Mouse (Mus musculus): ENCODE data around the gene Auts2. TPM values are rescaled to one million over a fixed set of nuclear protein-coding genes. Genes with fewer than 3 reads are reported as not detected.

The Auts2 gene
- polyA plus RNA-seq, 1 experiment from 2014 or later, result 1.8 TPM

DNA sequence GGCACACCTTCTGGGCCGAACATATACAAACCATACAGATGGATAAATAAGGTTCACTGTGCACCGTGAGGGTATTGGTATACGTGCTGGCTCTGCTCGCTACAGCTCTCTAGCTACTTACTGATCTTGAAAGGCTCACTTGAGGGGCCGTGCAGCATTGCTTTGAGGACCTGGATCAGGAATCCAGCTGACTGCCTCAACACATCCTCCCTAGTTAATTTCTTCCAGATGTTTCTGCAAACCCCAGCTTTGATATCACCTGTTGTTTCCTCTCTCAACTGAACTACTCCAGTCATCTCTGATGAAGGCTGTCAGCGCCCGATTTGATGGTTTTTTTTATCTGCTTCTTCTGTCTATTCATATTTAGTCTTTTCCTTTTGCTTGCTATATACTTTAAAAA is 1111.2 kb downstream of the Auts2 start:
- Histone ChIP-seq H3K9me3 (replicated peaks; ENCODE audit: control insufficient read depth, low read length) (no peaks in the 10 kb centered on the region), H3K4me3 (ENCODE audit: low read depth, low read length) (no peak overlapping the region), H3K4me1 (ENCODE audit: control insufficient read depth, low read depth, low read length) (no peaks in the 10 kb centered on the region), H3K27me3 (ENCODE audit: control insufficient read depth, insufficient read depth, low read depth, low read length) (no peaks in the 10 kb centered on the region), H3K9ac (ENCODE audit: low read depth, low read length) (no peak overlapping the region), H3K27ac (ENCODE audit: low read length) (no peak overlapping the region), H3K4me2 (ENCODE audit: low read depth, low read length) (no peak overlapping the region), H3K36me3 (ENCODE audit: control insufficient read depth, insufficient read depth) (no peaks in the 10 kb centered on the region)
- no peak for ATAC-seq (ENCODE audit: low read depth)
- WGBS (ENCODE audit: insufficient replicate concordance), result 76% methylated on average over 7 of the region's 7 CpGs

DNA sequence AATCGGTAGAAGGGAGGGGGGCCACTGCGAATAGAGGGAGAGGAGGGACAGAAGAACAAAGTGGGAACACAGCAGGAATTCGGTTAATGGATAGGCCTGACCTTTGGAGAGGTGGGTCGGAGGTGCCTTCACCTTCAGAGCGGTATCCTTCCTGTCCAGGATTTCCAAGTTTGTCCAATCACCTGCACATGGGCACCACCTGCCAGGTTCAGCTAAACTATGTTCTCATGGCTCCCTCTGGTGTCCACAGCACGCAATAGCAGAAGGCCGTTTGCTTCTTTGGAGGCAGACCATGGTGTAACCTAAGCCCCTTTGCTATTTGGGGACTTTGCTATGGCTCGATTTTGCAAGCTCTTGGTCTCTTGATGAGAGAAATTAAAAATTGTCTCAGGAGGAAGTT is 1113.0 kb downstream of the Auts2 start:
- Histone ChIP-seq H3K9me3 (replicated peaks; ENCODE audit: control insufficient read depth, low read length) (no peaks in the 10 kb centered on the region), H3K36me3 (ENCODE audit: control insufficient read depth, insufficient read depth) (no peaks in the 10 kb centered on the region), H3K27me3 (ENCODE audit: control insufficient read depth, insufficient read depth, low read depth, low read length) (no peaks in the 10 kb centered on the region), H3K4me3 (ENCODE audit: low read depth, low read length) (no peak overlapping the region), H3K9ac (ENCODE audit: low read depth, low read length) (no peak overlapping the region), H3K27ac (ENCODE audit: low read length) (no peak overlapping the region), H3K4me2 (ENCODE audit: low read depth, low read length) (no peak overlapping the region), H3K4me1 (ENCODE audit: control insufficient read depth, low read depth, low read length) (no peaks in the 10 kb centered on the region)
- 19% methylated on average over 8 of the region's 8 CpGs for WGBS (ENCODE audit: insufficient replicate concordance)
- ATAC-seq (ENCODE audit: low read depth), result no peak

DNA sequence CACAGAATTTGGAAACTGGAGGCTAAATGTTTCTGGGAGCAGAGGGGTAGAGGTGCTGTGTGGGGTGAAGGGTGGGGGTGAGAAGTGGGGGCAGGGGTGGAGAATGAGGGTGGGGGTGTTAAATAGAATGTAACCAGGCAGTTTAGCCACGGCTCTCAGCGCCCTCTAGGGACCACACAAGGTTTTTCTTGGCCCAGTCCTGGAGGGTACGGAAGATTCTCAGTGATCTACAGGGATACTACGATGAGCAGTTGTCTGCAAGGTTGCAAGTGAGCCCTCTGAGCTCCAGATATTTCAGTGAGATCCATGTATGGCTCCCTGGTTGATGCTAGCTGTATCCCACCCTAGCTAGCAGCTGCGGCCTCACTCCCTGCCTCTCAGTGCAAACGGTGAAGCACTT is 1113.6 kb downstream of the Auts2 start:
- 50% methylated on average over 6 of the region's 6 CpGs for whole genome bisulfite sequencing (ENCODE audit: insufficient replicate concordance)

DNA sequence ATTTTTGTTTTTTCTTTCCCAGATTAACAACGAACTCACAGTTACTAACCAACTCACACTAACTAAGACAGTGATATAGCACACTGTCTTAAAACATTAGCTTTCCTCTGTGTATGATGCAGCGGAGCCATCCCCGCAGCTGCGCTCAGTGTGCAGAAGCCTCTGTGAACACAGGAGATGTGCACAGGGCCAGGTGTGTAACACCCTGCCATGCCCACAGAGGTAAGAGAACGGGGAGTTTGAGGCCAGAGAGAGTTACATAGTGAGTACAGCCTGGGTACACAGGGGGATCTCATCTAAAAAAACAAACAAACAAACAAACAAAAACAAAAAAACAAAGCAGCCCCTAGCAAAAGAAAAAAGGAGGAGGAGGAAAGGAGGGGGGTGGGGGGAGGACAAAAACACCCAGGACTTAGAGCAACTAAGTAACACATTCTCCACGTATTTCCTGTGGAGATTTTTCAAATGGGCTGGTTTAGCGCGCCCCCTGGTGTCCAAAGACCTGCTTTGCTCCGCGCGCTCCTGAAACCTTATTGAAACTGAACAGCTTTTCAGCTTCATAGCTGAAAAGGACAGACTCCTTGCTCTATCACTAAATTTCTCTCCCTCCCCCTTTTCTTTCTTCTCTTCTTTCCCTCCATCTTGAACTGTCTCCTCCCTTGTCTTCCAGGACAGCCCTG is 1115.3 kb downstream of the Auts2 start:
- H3K27me3 ChIP-seq (ENCODE audit: control insufficient read depth, insufficient read depth, low read depth, low read length), result no peaks in the 10 kb centered on the region
- H3K9me3 ChIP-seq (replicated peaks; ENCODE audit: control insufficient read depth, low read length), result no peaks in the 10 kb centered on the region
- no peak for ATAC-seq (ENCODE audit: low read depth)
- H3K36me3 ChIP-seq (ENCODE audit: control insufficient read depth, insufficient read depth), result no peaks in the 10 kb centered on the region
- H3K9ac ChIP-seq (ENCODE audit: low read depth, low read length), result no peak overlapping the region
- H3K27ac ChIP-seq (ENCODE audit: low read length), result no peak overlapping the region
- H3K4me1 ChIP-seq (ENCODE audit: control insufficient read depth, low read depth, low read length), result no peaks in the 10 kb centered on the region
- no peak overlapping the region for H3K4me2 ChIP-seq (ENCODE audit: low read depth, low read length)
- H3K4me3 ChIP-seq (ENCODE audit: low read depth, low read length), result no peak overlapping the region
- WGBS (ENCODE audit: insufficient replicate concordance), result 32% methylated on average over 11 of the region's 11 CpGs

More for the DNA sequence above, 1113.6 kb downstream of the Auts2 start:
- no peaks in the 10 kb centered on the region for H3K4me1 ChIP-seq (ENCODE audit: control insufficient read depth, low read depth, low read length)
- ATAC-seq (ENCODE audit: low read depth), result no peak
- no peaks in the 10 kb centered on the region for H3K36me3 ChIP-seq (ENCODE audit: control insufficient read depth, insufficient read depth)
- no peak overlapping the region for H3K4me3 ChIP-seq (ENCODE audit: low read depth, low read length)
- H3K9ac ChIP-seq (ENCODE audit: low read depth, low read length), result no peak overlapping the region
- H3K4me2 ChIP-seq (ENCODE audit: low read depth, low read length), result no peak overlapping the region
- H3K27ac ChIP-seq (ENCODE audit: low read length), result no peak overlapping the region
- H3K27me3 ChIP-seq (ENCODE audit: control insufficient read depth, insufficient read depth, low read depth, low read length), result no peaks in the 10 kb centered on the region
- no peaks in the 10 kb centered on the region for H3K9me3 ChIP-seq (replicated peaks; ENCODE audit: control insufficient read depth, low read length)

DNA sequence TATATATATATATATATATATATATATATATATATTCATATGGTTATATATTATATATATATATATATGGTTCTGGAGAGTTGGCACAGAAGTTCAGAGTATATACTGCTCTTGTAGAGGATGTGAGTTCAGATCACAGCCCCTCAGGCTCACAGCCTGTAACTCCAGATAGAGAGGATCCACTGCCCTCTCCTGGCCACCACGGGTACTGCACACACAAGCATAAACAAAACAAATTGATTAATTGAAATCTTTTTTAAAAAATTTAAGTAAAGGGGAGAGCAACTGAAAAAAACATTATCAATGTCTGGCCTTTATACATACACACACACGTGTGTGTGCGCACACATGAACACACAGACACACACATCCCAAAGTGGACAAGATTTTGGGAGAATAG is 1120.4 kb downstream of the Auts2 start:
- 64% methylated on average over 3 of the region's 3 CpGs for WGBS (ENCODE audit: insufficient replicate concordance)
- ATAC-seq (ENCODE audit: low read depth), result no peak
- H3K4me1 ChIP-seq (ENCODE audit: control insufficient read depth, low read depth, low read length), result no peaks in the 10 kb centered on the region
- H3K27me3 ChIP-seq (ENCODE audit: control insufficient read depth, insufficient read depth, low read depth, low read length), result no peaks in the 10 kb centered on the region
- H3K36me3 ChIP-seq (ENCODE audit: control insufficient read depth, insufficient read depth), result no peaks in the 10 kb centered on the region
- H3K9me3 ChIP-seq (replicated peaks; ENCODE audit: control insufficient read depth, low read length), result no peaks in the 10 kb centered on the region
- no peak overlapping the region for H3K4me2 ChIP-seq (ENCODE audit: low read depth, low read length)
- H3K9ac ChIP-seq (ENCODE audit: low read depth, low read length), result no peak overlapping the region
- H3K4me3 ChIP-seq (ENCODE audit: low read depth, low read length), result no peak overlapping the region
- no peak overlapping the region for H3K27ac ChIP-seq (ENCODE audit: low read length)

DNA sequence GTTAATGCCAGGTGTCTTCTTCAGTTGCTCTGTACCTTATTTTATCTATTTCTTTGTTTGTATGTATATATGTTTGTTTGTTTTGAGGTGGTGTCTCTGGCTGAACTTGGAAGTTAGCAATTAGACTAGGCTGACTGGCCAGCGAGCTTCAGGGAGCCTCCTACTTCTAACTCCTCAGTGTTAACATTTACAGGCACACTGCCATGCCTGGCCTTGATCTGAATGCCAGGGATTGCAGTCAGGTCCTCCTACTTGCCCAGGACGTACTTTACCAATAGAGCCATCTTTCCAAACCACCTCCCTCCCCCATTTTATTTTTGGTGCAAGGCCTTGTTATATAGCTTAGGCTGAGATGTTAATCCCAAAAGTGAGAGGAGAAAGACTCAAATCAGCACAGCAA is 1122.7 kb downstream of the Auts2 start:
- H3K4me2 ChIP-seq (ENCODE audit: low read depth, low read length), result no peak overlapping the region
- H3K9me3 ChIP-seq (replicated peaks; ENCODE audit: control insufficient read depth, low read length), result no peaks in the 10 kb centered on the region
- H3K4me1 ChIP-seq (ENCODE audit: control insufficient read depth, low read depth, low read length), result no peaks in the 10 kb centered on the region
- 41% methylated on average over 2 of the region's 2 CpGs for WGBS (ENCODE audit: insufficient replicate concordance)
- no peak overlapping the region for H3K27ac ChIP-seq (ENCODE audit: low read length)
- H3K27me3 ChIP-seq (ENCODE audit: control insufficient read depth, insufficient read depth, low read depth, low read length), result no peaks in the 10 kb centered on the region
- H3K36me3 ChIP-seq (ENCODE audit: control insufficient read depth, insufficient read depth), result no peaks in the 10 kb centered on the region
- H3K4me3 ChIP-seq (ENCODE audit: low read depth, low read length), result no peak overlapping the region
- no peak overlapping the region for H3K9ac ChIP-seq (ENCODE audit: low read depth, low read length)
- ATAC-seq (ENCODE audit: low read depth), result no peak

DNA sequence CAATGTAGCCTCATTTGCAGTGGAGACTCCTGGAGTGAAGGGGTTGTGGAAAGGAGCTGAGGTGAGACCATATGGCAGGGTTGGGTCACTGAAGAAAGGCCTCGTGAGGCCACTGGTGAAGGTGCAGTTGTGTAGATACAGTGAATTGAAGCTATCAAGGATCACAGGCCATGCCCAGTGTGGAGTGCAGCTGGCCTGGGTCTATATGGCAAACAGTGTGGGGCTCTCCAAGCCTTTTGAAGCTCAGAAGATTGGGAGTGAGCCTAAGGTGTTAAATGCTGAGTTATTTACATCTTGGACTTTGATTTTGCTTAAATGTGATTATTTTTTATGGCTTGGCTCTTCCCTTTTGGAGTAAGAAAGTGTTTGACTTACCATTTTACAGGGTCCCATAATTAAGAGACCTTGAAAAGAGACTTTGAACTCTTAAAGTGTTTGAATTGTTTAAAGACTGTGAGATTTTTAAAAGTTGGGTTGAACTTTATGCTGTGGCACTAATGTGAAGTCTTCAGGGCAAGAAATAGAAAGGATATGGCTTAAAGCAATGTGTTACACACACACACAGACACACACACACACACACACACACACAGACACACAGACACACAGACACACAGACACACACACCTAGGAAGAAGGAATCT is 1127.1 kb downstream of the Auts2 start:
- 68% methylated on average over 1 of the region's 1 CpGs for WGBS (ENCODE audit: insufficient replicate concordance)
- H3K27me3 ChIP-seq (ENCODE audit: control insufficient read depth, insufficient read depth, low read depth, low read length), result no peaks in the 10 kb centered on the region
- no peak overlapping the region for H3K27ac ChIP-seq (ENCODE audit: low read length)
- no peaks in the 10 kb centered on the region for H3K4me1 ChIP-seq (ENCODE audit: control insufficient read depth, low read depth, low read length)
- no peak overlapping the region for H3K9ac ChIP-seq (ENCODE audit: low read depth, low read length)
- H3K4me3 ChIP-seq (ENCODE audit: low read depth, low read length), result no peak overlapping the region
- no peak for ATAC-seq (ENCODE audit: low read depth)
- no peak overlapping the region for H3K4me2 ChIP-seq (ENCODE audit: low read depth, low read length)
- no peaks in the 10 kb centered on the region for H3K9me3 ChIP-seq (replicated peaks; ENCODE audit: control insufficient read depth, low read length)
- H3K36me3 ChIP-seq (ENCODE audit: control insufficient read depth, insufficient read depth), result no peaks in the 10 kb centered on the region

DNA sequence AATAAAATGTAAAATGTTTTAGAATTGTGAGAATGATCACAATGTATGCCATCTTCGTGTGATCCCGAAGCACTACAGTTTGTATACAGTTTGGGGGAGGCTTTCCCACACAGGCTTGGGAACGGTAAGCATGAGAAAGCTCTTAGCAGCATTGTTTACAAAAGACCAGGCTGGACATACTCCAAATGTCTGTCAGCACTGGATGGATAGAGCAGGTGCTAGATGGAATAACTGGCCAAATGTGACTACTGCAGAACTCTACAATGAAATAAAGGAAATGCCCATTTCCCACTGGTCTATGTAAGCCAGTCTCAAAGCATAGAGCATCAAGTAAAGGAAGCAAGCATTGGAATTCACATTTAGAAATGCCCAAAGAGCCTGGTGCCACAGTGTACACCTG is 1144.9 kb downstream of the Auts2 start:
- Histone ChIP-seq H3K27me3 (ENCODE audit: control insufficient read depth, insufficient read depth, low read depth, low read length) (no peaks in the 10 kb centered on the region), H3K27ac (ENCODE audit: low read length) (no peak overlapping the region), H3K9ac (ENCODE audit: low read depth, low read length) (no peak overlapping the region), H3K4me3 (ENCODE audit: low read depth, low read length) (no peak overlapping the region), H3K4me1 (ENCODE audit: control insufficient read depth, low read depth, low read length) (no peaks in the 10 kb centered on the region), H3K36me3 (ENCODE audit: control insufficient read depth, insufficient read depth) (no peaks in the 10 kb centered on the region), H3K9me3 (replicated peaks; ENCODE audit: control insufficient read depth, low read length) (no peaks in the 10 kb centered on the region), H3K4me2 (ENCODE audit: low read depth, low read length) (no peak overlapping the region)
- no peak for ATAC-seq (ENCODE audit: low read depth)
- 45% methylated on average over 3 of the region's 3 CpGs for WGBS (ENCODE audit: insufficient replicate concordance)

DNA sequence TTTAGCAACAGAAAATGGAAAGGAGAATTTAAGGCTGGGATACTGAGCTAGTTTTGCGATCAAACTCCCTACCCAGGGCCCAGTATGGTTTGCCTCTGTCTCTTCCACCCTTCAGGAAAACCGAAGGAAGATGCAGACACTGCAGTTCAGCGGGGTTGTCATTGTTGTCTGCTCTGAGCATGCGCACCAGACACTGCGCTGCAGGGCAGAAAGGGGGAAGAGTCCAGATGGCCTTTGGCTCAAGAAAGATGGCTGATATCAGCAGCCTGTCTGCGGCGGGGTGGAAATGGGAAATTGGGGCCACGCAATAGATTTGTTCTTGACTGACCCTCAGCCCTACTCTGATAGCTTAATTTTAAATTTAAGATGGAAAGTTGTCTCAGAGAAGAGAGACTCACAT is 1147.4 kb downstream of the Auts2 start:
- 71% methylated on average over 8 of the region's 8 CpGs for WGBS (ENCODE audit: insufficient replicate concordance)
- H3K9ac ChIP-seq (ENCODE audit: low read depth, low read length), result no peak overlapping the region
- no peaks in the 10 kb centered on the region for H3K27me3 ChIP-seq (ENCODE audit: control insufficient read depth, insufficient read depth, low read depth, low read length)
- H3K4me3 ChIP-seq (ENCODE audit: low read depth, low read length), result no peak overlapping the region
- H3K4me1 ChIP-seq (ENCODE audit: control insufficient read depth, low read depth, low read length), result no peaks in the 10 kb centered on the region
- H3K9me3 ChIP-seq (replicated peaks; ENCODE audit: control insufficient read depth, low read length), result no peaks in the 10 kb centered on the region
- no peak overlapping the region for H3K27ac ChIP-seq (ENCODE audit: low read length)
- no peaks in the 10 kb centered on the region for H3K36me3 ChIP-seq (ENCODE audit: control insufficient read depth, insufficient read depth)
- no peak overlapping the region for H3K4me2 ChIP-seq (ENCODE audit: low read depth, low read length)
- ATAC-seq (ENCODE audit: low read depth), result no peak
